Mouse (Mus musculus): ENCODE results near the gene Tmem119. TPM values are rescaled to one million over a fixed set of nuclear protein-coding genes. Genes with fewer than 3 reads are reported as not detected.
A peak's percentile ranks its signal among the peaks of the same experiment; 100 is the strongest.

The Tmem119 gene
- total and polyA plus RNA-seq, 3 experiments = 0.13 TPM; not detected in 2

DNA sequence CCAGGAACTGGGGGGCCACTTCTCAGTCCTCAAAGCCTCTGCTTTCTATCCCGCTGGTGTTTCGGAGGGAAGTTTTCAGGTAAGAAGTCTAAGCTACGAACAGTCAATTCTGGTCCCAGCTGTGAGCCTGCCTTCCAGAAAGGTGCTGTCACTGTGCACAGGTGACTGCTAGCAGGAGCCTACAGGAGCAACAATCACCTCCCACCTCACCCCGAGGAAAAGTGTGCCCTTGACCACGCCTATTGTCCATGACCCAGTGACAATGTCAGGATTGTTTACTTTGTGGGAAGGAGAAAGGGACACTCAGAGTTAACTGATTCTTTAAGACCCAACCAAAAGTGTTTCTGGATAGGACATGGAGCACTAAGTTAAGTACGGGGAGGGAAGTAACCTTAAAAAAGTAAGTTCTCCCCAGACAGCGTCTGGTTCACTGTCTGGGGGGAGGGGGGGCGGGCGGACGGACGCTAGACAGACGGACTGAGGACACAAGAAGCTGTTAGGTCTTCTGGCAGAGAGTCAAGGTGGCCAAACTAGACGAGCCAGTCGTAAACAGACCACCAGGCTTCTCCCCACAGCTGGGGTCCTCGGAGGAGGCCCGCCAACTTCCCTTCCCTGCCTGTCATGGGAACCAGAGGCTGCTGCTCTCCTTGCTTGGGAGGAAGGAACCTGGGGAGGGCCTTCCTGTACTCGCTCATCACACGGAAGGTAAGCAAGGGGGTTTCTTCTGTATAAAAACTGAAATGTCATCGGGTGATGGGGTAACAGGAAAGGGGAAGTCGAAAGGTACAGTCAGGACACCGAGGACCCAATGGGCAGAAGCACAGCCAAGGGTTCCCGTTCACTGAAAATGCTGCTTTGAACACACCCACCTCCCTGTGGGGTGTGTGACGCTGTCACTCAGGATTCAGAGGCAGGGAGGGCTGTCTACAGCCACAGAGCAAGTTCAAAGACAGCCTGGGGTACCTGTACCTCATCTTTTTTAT lies 41.2 kb upstream of the Tmem119 start:
- TF ChIP-seq POLR2AphosphoS5 (IDR thresholded peaks at IDR 0.05; ENCODE audit: borderline replicate concordance, low read depth, low read length) (no peak), ZC3H11A (IDR thresholded peaks at IDR 0.05; ENCODE audit: low read depth, low read length) (no peak), USF1 (IDR thresholded peaks at IDR 0.05; ENCODE audit: low read depth, low read length) (no peak), NELFE (IDR thresholded peaks at IDR 0.05; ENCODE audit: low read depth, low read length) (no peak), GATA1 (IDR thresholded peaks at IDR 0.05; ENCODE audit: low read depth, low read length) (no peak), ELF1 (IDR thresholded peaks at IDR 0.05; ENCODE audit: low read depth, low read length) (no peak)

DNA sequence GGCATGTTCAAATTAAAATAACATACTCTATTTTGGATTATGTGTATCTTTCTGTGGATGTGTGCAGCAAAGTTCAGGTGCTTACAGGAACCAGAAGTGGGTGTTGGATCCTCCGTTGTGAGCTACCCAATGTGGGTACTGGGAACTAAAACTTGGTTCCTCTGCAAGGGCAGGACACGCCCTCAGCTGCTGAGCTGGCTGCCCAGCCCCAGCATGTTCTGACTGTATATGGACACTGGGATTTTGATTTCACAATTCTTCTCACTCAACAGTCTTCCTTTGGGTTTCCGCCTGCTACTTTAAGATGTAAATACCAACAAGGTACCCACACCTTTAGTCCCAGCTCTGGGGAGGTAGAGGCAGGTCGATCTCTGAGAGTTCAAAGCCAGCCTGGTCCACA lies 40.1 kb upstream of the Tmem119 start:
- H3K36me3 ChIP-seq (ENCODE audit: control insufficient read depth in 1 of 2, insufficient read depth in 2 of 2, low read length in 2 of 2) = no peaks in the 10 kb centered on the region
- H3K9me3 ChIP-seq (replicated peaks; ENCODE audit: insufficient read depth, low read length) = no peaks in the 10 kb centered on the region
- no peak overlapping the region for H3K27ac ChIP-seq (ENCODE audit: control insufficient read depth, low read depth, low read length)
- DNase-seq (ENCODE audit: low read depth, low spot score) = no peak
- no peaks in the 10 kb centered on the region for H3K27me3 ChIP-seq (ENCODE audit: control insufficient read depth in 1 of 2, insufficient read depth in 2 of 2, low read length in 2 of 2)
- TF ChIP-seq TAL1 (IDR thresholded peaks at IDR 0.05; ENCODE audit: low read length) (no peak), MXI1 (IDR thresholded peaks at IDR 0.05; ENCODE audit: low read depth, low read length) (no peak), USF2 (IDR thresholded peaks at IDR 0.05; ENCODE audit: borderline replicate concordance in 1 of 2, insufficient read depth in 1 of 2, low read depth in 1 of 2, low read length in 2 of 2) (no peak), ZC3H11A (IDR thresholded peaks at IDR 0.05; ENCODE audit: low read depth, low read length) (no peak), ZKSCAN1 (IDR thresholded peaks at IDR 0.05; ENCODE audit: low read depth, low read length) (no peak), HCFC1 (IDR thresholded peaks at IDR 0.05; ENCODE audit: low read depth, low read length) (no peak), ETS1 (IDR thresholded peaks at IDR 0.05; ENCODE audit: low read depth, low read length) (no peak), MYC (IDR thresholded peaks at IDR 0.05; ENCODE audit: low read depth, low read length) (no peak), MAFK (IDR thresholded peaks at IDR 0.05; ENCODE audit: borderline replicate concordance, low read depth, low read length) (no peak)
- no peaks in the 10 kb centered on the region for H3K79me2 ChIP-seq (ENCODE audit: control insufficient read depth, insufficient read depth, low read length, poor library complexity)
- H3K9ac ChIP-seq (ENCODE audit: control insufficient read depth, low read depth, low read length, poor library complexity, severe bottlenecking) = no peak overlapping the region
- H3K4me3 ChIP-seq (ENCODE audit: control insufficient read depth in 1 of 2, insufficient read depth in 1 of 2, low read depth in 2 of 2, low read length in 2 of 2) = no peak overlapping the region
- no peaks in the 10 kb centered on the region for H3K4me1 ChIP-seq (ENCODE audit: control insufficient read depth in 1 of 2, insufficient read depth in 2 of 2, low read length in 2 of 2)

More for the DNA sequence above, 41.2 kb upstream of the Tmem119 start:
- Histone ChIP-seq H3K79me2 (ENCODE audit: control insufficient read depth, insufficient read depth, low read length, poor library complexity) (no peaks in the 10 kb centered on the region), H3K4me3 (ENCODE audit: control insufficient read depth in 1 of 2, insufficient read depth in 1 of 2, low read depth in 2 of 2, low read length in 2 of 2) (no peak overlapping the region), H3K9me3 (replicated peaks; ENCODE audit: insufficient read depth, low read length) (no peaks in the 10 kb centered on the region), H3K4me1 (ENCODE audit: control insufficient read depth in 1 of 2, insufficient read depth in 2 of 2, low read length in 2 of 2) (no peaks in the 10 kb centered on the region), H3K36me3 (ENCODE audit: control insufficient read depth in 1 of 2, insufficient read depth in 2 of 2, low read length in 2 of 2) (no peaks in the 10 kb centered on the region), H3K9ac (ENCODE audit: control insufficient read depth, low read depth, low read length, poor library complexity, severe bottlenecking) (no peak overlapping the region), H3K27me3 (ENCODE audit: control insufficient read depth in 1 of 2, insufficient read depth in 2 of 2, low read length in 2 of 2) (no peaks in the 10 kb centered on the region), H3K27ac (ENCODE audit: control insufficient read depth, low read depth, low read length) (no peak overlapping the region)
- peak; percentile 19 for DNase-seq (ENCODE audit: low read depth, low spot score)

Measured in MEL (cell line).